Mouse (Mus musculus) heart, adult 2 months (tissue): Measurements from ENCODE around the gene Nav1.

Experiments used
- EP300 ChIP-seq: fragments of 200-500 bp; IDR thresholded peaks from 2 replicates; pipeline ENCODE4 v1.6.1; 2011; ENCODE audit warnings: low read depth, low read length, control low read depth; ENCODE audit not compliant: insufficient read depth
- POLR2A ChIP-seq: fragments of 200-500 bp; IDR thresholded peaks from 2 replicates; pipeline ENCODE4 v1.6.1; 2011; ENCODE audit warnings: mild to moderate bottlenecking, low read depth, low read length, control low read depth; ENCODE audit not compliant: insufficient read depth

- TF ChIP-seq EP300 (no peak), POLR2A (no peak)
Measured at GRCm38 (mm10) chr1:135385161-135385560, 221.9 kb downstream of the Nav1 start.
